Mouse (Mus musculus): ENCODE data around the gene Orc6.

GRCm38 (mm10) chr8:85336211-85336933, 36.9 kb downstream of the Orc6 start:
- no peak for TF ChIP-seq CTCF (IDR thresholded peaks at IDR 0.05; ENCODE audit: control insufficient read depth, insufficient read depth, insufficient replicate concordance, low read depth, low read length)
- no peak for TF ChIP-seq POLR2A (IDR thresholded peaks at IDR 0.05; ENCODE audit: control insufficient read depth, low read depth, low read length)
